Comparison of ENCODE assay signal across 13 mouse cellular contexts in the genomic region with DNA sequence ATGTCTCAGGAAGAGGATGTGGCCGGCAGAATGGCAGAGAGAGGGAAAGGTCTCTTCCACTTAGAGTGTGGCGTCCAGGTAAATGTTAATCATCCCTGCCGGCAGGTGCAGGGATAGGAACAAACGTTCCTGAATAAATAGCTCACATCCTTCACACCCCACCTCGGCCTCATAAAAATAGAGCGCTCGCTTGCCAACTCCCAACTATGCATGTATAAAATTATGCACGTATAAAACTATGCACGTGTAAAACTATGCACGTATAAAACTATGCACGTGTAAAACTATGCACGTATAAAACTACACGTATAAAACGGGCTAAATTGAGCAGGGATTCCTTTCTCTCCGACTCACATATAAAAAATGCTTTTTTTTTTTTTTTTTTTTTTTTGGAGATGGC. TPM values are rescaled to one million over a fixed set of nuclear protein-coding genes. Genes with fewer than 3 reads are reported as not detected.
"Had no signal": no experiment of that assay in that cellular context is flagged by ENCODE, and none has a peak within 500 bp of the region (broad histone marks: within the 10 kb centered on the region; RNA-seq: fewer than 3 reads in every experiment).

No protein-coding gene starts in this region.

- H3K27ac ChIP-seq: intestine, embryonic 15.5 days; liver, embryonic 14.5 days; midbrain, embryonic 12.5 days; neural tube, embryonic 13.5 days; stomach, embryonic 15.5 days had no signal

- ATAC-seq: midbrain, embryonic 16.5 days had no signal

- DNase-seq: layer of hippocampus, postnatal 36 days; lung, adult 18-20 months; right cerebral cortex, postnatal 4 days; thymus, adult 2 months; thymus, postnatal 36 days had no signal

- H3K4me3 ChIP-seq: intestine, embryonic 15.5 days; midbrain, embryonic 12.5 days; neural tube, embryonic 13.5 days; stomach, embryonic 15.5 days had no signal

RNA-seq across cellular contexts. Expression of gene Pgbd5, which starts 55.5 kb away (rescaled TPM):
- total RNA-seq: liver, adult 2 months; megakaryocyte-erythroid progenitor cell, adult 5-6 weeks had no signal
- polyA plus RNA-seq: liver, adult 2 months had no signal
